Mouse (Mus musculus): ENCODE data around the gene Ltbp2. TPM values are rescaled to one million over a fixed set of nuclear protein-coding genes. Genes with fewer than 3 reads are reported as not detected.

Ltbp2 gene
- 0.34 TPM for polyA plus RNA-seq (2015; fragmentation: Illumina TruSeq; extraction: RNeasy Lipid Tissue Mini Kit (QIAGEN cat#74804); ENCODE audit: low read depth, low replicate concordance)

GRCm38 (mm10) chr12:84876481-84877121 is at the start of gene Ltbp2:
Gene Ltbp2 (minus strand): TSS chr12:84876532.

DNA sequence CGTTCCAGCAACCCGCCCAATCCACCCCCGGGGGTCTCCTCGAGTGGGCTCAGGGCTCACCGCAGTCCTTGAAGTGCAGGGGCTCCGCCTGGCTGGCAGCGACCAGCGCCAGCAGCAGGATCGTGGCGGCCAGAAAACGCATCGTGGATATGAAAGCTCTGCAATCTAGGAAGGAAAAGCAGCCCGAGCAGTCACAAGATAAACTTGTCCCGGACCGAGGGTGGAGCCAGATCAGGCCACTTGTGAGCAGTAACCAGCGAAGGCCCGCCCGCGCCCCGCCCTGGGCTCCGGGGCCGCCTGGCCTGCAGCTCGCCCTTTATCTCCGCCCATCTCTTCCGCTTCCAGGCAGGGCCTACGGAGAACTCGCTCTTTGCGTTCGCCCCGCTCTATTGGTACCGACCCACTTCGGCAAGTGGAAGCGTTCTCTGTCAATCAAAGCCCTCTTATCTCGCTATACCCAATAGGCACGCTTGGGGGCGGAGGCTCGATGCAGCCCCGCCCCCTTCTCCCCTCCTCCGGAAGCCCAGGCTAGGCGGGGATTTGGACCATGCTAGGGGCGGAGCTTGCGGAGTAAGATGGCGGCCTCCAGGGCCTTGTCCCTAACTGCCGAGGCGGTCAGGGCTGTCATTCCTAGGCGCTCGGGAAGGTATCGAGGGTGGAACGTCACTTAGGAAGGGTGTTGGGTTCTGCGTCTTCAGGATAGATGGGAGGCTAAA is 103.4 kb downstream of the Ltbp2 start, which contains the start of the genes Npc2 and Isca2:
TSS of gene Npc2 (minus strand) at position 427 of the 716 bp plus-strand sequence.
TSS of gene Isca2 (plus strand) at position 526 of the 716 bp plus-strand sequence.

Other genes with a start within 250 kb of the Ltbp2 start
- gene Vrtn, start 235.5 kb downstream of the Ltbp2 start, polyA plus RNA-seq (2015; fragmentation: Illumina TruSeq; extraction: RNeasy Lipid Tissue Mini Kit (QIAGEN cat#74804); ENCODE audit: low read depth, low replicate concordance), result not detected
- gene Syndig1l, start 177.7 kb downstream of the Ltbp2 start, polyA plus RNA-seq (2015; fragmentation: Illumina TruSeq; extraction: RNeasy Lipid Tissue Mini Kit (QIAGEN cat#74804); ENCODE audit: low read depth, low replicate concordance), result 46.1 TPM
- gene Npc2, start 103.4 kb downstream of the Ltbp2 start, polyA plus RNA-seq (2015; fragmentation: Illumina TruSeq; extraction: RNeasy Lipid Tissue Mini Kit (QIAGEN cat#74804); ENCODE audit: low read depth, low replicate concordance), result 56.7 TPM
- gene Isca2, start 103.3 kb downstream of the Ltbp2 start, polyA plus RNA-seq (2015; fragmentation: Illumina TruSeq; extraction: RNeasy Lipid Tissue Mini Kit (QIAGEN cat#74804); ENCODE audit: low read depth, low replicate concordance), result 129 TPM
- 57.0 TPM for gene Fcf1, start 94.4 kb upstream of the Ltbp2 start, polyA plus RNA-seq (2015; fragmentation: Illumina TruSeq; extraction: RNeasy Lipid Tissue Mini Kit (QIAGEN cat#74804); ENCODE audit: low read depth, low replicate concordance)
- gene Arel1, start 94.4 kb upstream of the Ltbp2 start, polyA plus RNA-seq (2015; fragmentation: Illumina TruSeq; extraction: RNeasy Lipid Tissue Mini Kit (QIAGEN cat#74804); ENCODE audit: low read depth, low replicate concordance), result 70.1 TPM
- 67.7 TPM for gene Ylpm1, start 119.8 kb upstream of the Ltbp2 start, polyA plus RNA-seq (2015; fragmentation: Illumina TruSeq; extraction: RNeasy Lipid Tissue Mini Kit (QIAGEN cat#74804); ENCODE audit: low read depth, low replicate concordance)
- 1.4 TPM for gene Prox2, start 234.2 kb upstream of the Ltbp2 start, polyA plus RNA-seq (2015; fragmentation: Illumina TruSeq; extraction: RNeasy Lipid Tissue Mini Kit (QIAGEN cat#74804); ENCODE audit: low read depth, low replicate concordance)
- gene Dlst, start 234.3 kb upstream of the Ltbp2 start, polyA plus RNA-seq (2015; fragmentation: Illumina TruSeq; extraction: RNeasy Lipid Tissue Mini Kit (QIAGEN cat#74804); ENCODE audit: low read depth, low replicate concordance), result 147 TPM